ENCODE assay signal across 8 mouse cellular contexts in the genomic region with DNA sequence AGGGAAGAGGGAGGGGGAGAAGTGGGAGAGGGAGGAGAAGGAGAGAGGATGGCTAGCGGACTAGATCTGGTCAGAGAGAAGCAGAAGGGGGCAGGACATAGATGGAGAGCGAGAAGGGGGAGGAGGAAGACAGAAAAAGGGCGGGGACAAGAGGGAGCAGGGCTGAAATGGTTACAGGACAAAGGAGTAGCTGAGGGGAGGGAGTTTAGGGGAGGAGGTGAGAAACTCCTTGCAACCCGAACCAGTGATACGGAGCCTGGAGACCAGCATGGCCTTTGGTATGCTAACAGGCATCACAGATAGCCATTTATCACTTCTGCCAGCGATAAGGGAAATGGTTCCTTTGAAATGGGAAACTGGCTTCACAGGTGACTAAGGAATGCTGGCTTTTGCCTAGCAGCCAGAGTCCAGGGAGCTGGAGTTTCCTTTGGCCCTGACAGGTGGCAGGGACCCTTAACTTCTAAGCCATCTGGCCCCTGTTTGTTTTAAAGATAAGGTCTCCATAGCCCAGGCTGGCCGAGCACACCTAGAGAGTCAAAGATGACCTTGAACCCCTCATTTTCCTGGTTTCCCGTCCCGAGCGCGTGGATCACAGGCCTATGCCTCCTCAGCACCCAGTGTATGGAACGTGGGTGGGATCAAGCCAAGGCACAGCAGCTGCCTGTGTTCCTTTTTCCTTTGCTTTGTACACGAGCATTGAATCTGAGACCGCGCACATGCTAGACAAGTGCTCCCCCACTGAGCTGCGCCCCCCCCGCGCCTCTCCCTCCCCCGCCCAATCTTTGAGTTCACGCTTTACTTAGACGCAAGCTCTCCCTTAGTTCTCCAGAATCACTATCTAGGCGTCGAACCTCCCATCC. TPM values are rescaled to one million over a fixed set of nuclear protein-coding genes. Genes with fewer than 3 reads are reported as not detected.
DNase-seq lines count a peak whose midpoint lies in the region; ATAC-seq lines count a peak whose summit lies in the region.

No protein-coding gene starts in this region.

- H3K9me3 ChIP-seq in kidney, embryonic 14.5 days (ENCODE audit: control insufficient read depth, low read length), result no peaks in the 10 kb centered on the region
- H3K9me3 ChIP-seq in intestine, embryonic 16.5 days (ENCODE audit: control insufficient read depth, low read length), result peaks cover 3% of the 10 kb centered on the region; the same call in 1 of the 2 replicates
- H3K9me3 ChIP-seq in neural tube, embryonic 13.5 days, result no peaks in the 10 kb centered on the region

- no peaks in the 10 kb centered on the region for H3K36me3 ChIP-seq in kidney, embryonic 14.5 days (ENCODE audit: control insufficient read depth, insufficient read depth, low read length)
- no peaks in the 10 kb centered on the region for H3K36me3 ChIP-seq in intestine, embryonic 16.5 days (ENCODE audit: control insufficient read depth, insufficient read depth, low read length)
- H3K36me3 ChIP-seq in neural tube, embryonic 13.5 days, result no peaks in the 10 kb centered on the region

- 4% methylated on average over 22 of the region's 23 CpGs for WGBS in kidney, embryonic 14.5 days
- WGBS in intestine, embryonic 16.5 days, result 7% methylated on average over 22 of the region's 23 CpGs
- 3% methylated on average over 22 of the region's 23 CpGs for WGBS in neural tube, embryonic 13.5 days

- no peak overlapping the region for H3K27ac ChIP-seq in kidney, embryonic 14.5 days (ENCODE audit: low read depth, low read length)
- H3K27ac ChIP-seq in intestine, embryonic 16.5 days (ENCODE audit: low read length), result peak overlapping the region; percentile 30
- H3K27ac ChIP-seq in neural tube, embryonic 13.5 days (replicated peaks), result 0 out of 2 replicates have a peak overlapping the region, but pooled peaks have one; percentile 23

- 0 out of 2 replicates have a peak overlapping the region, but pooled peaks have one; percentile 7 for H3K4me3 ChIP-seq in kidney, embryonic 14.5 days (ENCODE audit: low read length)
- H3K4me3 ChIP-seq in intestine, embryonic 16.5 days (ENCODE audit: low read length), result no peak overlapping the region
- no peak overlapping the region for H3K4me3 ChIP-seq in neural tube, embryonic 13.5 days

- no peak for DNase-seq in kidney, postnatal 14 days
- peak; percentile 70 for DNase-seq in brain, adult 2 months (ENCODE audit: low read depth, low spot score)
- no peak for DNase-seq in thymus, postnatal 25 days
- DNase-seq in urinary bladder, postnatal 14 days (ENCODE audit: low spot score), result no peak

- H3K27me3 ChIP-seq in kidney, embryonic 14.5 days (ENCODE audit: control insufficient read depth, insufficient read depth, low read length), result peaks cover 9% of the 10 kb centered on the region; the same call in 1 of the 2 replicates
- no peaks in the 10 kb centered on the region for H3K27me3 ChIP-seq in intestine, embryonic 16.5 days (replicated peaks; ENCODE audit: control insufficient read depth, insufficient read depth, low read length)
- H3K27me3 ChIP-seq in neural tube, embryonic 13.5 days, result peaks cover 20% of the 10 kb centered on the region

- peak; percentile 61 for ATAC-seq in kidney, embryonic 14.5 days (ENCODE audit: low FRiP score, low TSS enrichment)
- ATAC-seq in intestine, embryonic 16.5 days, result peak; percentile 82
- 0 out of 2 replicates have a peak, but pooled peaks have one; percentile 62 for ATAC-seq in neural tube, embryonic 13.5 days (ENCODE audit: low read depth)
- ATAC-seq in erythroid progenitor cell, adult 5-6 weeks (replicated peaks; ENCODE audit: low FRiP score, poor library complexity, severe bottlenecking), result no peak

- no peak overlapping the region for H3K4me2 ChIP-seq in kidney, embryonic 14.5 days (replicated peaks; ENCODE audit: low read depth, low read length)
- H3K4me2 ChIP-seq in intestine, embryonic 16.5 days (ENCODE audit: low read depth, low read length), result peak overlapping the region; percentile 26; the same call in 1 of the 2 replicates
- H3K4me2 ChIP-seq in neural tube, embryonic 13.5 days, result peak overlapping the region; percentile 40

- peaks cover 15% of the 10 kb centered on the region; the same call in 1 of the 2 replicates for H3K4me1 ChIP-seq in kidney, embryonic 14.5 days (ENCODE audit: control insufficient read depth, insufficient read depth, low read length)
- H3K4me1 ChIP-seq in intestine, embryonic 16.5 days (ENCODE audit: control insufficient read depth, insufficient read depth, low read length), result peaks cover 23% of the 10 kb centered on the region
- peaks cover 36% of the 10 kb centered on the region for H3K4me1 ChIP-seq in neural tube, embryonic 13.5 days (replicated peaks)

- H3K9ac ChIP-seq in kidney, embryonic 14.5 days (ENCODE audit: low read depth, low read length), result no peak overlapping the region; the same call in 1 of the 2 replicates
- peak overlapping the region; percentile 54 for H3K9ac ChIP-seq in intestine, embryonic 16.5 days (ENCODE audit: low read depth, low read length)
- no peak overlapping the region for H3K9ac ChIP-seq in neural tube, embryonic 13.5 days

RNA-seq across cellular contexts. Expression of gene Cdkn1a, which starts 9.8 kb away (rescaled TPM):
- 37.4 and 45.6 TPM in 2 replicates for polyA plus RNA-seq in kidney, embryonic 14.5 days (2014; fragmentation: Nextera tagmentation; extraction: Ambion mirVana)
- polyA plus RNA-seq in intestine, embryonic 16.5 days (2015; fragmentation: Nextera tagmentation; extraction: Ambion mirVana), result 107 and 114 TPM in 2 replicates
- polyA plus RNA-seq in neural tube, embryonic 13.5 days (2015; fragmentation: Nextera tagmentation; extraction: Ambion mirVana), result 47.2 and 51.0 TPM in 2 replicates
- total RNA-seq in erythroid progenitor cell, adult 5-6 weeks (2015; ENCODE audit: low replicate concordance), result 0.84 and 2.5 TPM in 2 replicates
- 2.3 TPM in 1 of 2 replicates, not detected in the other for total RNA-seq in erythroid progenitor cell, adult 5-6 weeks (2017; ENCODE audit: low replicate concordance)

RNA-seq across cellular contexts. Expression of gene Rab44, which starts 33.0 kb away (rescaled TPM):
- polyA plus RNA-seq in kidney, embryonic 14.5 days (2014; fragmentation: Nextera tagmentation; extraction: Ambion mirVana), result 0.39 TPM in 1 of 2 replicates, not detected in the other
- polyA plus RNA-seq in intestine, embryonic 16.5 days (2015; fragmentation: Nextera tagmentation; extraction: Ambion mirVana), result 0.34 and 0.70 TPM in 2 replicates
- polyA plus RNA-seq in neural tube, embryonic 13.5 days (2015; fragmentation: Nextera tagmentation; extraction: Ambion mirVana), result 0.11 TPM in 1 of 2 replicates, not detected in the other
- 15.9 and 22.7 TPM in 2 replicates for total RNA-seq in erythroid progenitor cell, adult 5-6 weeks (2015; ENCODE audit: low replicate concordance)
- 22.2 and 28.0 TPM in 2 replicates for total RNA-seq in erythroid progenitor cell, adult 5-6 weeks (2017; ENCODE audit: low replicate concordance)

RNA-seq across cellular contexts. Expression of gene Srsf3, which starts 48.6 kb away (rescaled TPM):
- 691 and 760 TPM in 2 replicates for polyA plus RNA-seq in kidney, embryonic 14.5 days (2014; fragmentation: Nextera tagmentation; extraction: Ambion mirVana)
- polyA plus RNA-seq in intestine, embryonic 16.5 days (2015; fragmentation: Nextera tagmentation; extraction: Ambion mirVana), result 393 and 451 TPM in 2 replicates
- polyA plus RNA-seq in neural tube, embryonic 13.5 days (2015; fragmentation: Nextera tagmentation; extraction: Ambion mirVana), result 513 and 586 TPM in 2 replicates
- total RNA-seq in erythroid progenitor cell, adult 5-6 weeks (2015; ENCODE audit: low replicate concordance), result 336 and 352 TPM in 2 replicates
- total RNA-seq in erythroid progenitor cell, adult 5-6 weeks (2017; ENCODE audit: low replicate concordance), result 441 and 499 TPM in 2 replicates
